Mouse (Mus musculus): ENCODE measurements around the gene Rbm4b. TPM values are rescaled to one million over a fixed set of nuclear protein-coding genes. Genes with fewer than 3 reads are reported as not detected.
"Not testable (repeated sequence)": the region's sequence is repeated elsewhere in the genome, so short reads cannot be mapped to it uniquely, and the experiment has no call there.

Gene Rbm4b
- total RNA-seq, 2 experiments from 2014 or later, result 18.1 to 22.3 TPM

GRCm38 (mm10) chr19:4802691-4803091 lies 46.4 kb downstream of the Rbm4b start:
- no peak for DNase-seq (ENCODE audit: low spot score in 2 of 2)

- DNase-seq (ENCODE audit: low spot score in 2 of 2), result no peak
Observed at GRCm38 (mm10) chr19:4803283-4803682, 47.0 kb downstream of the Rbm4b start.

- DNase-seq (ENCODE audit: low spot score in 2 of 2), result no peak
Observed at GRCm38 (mm10) chr19:4810309-4810708, 54.0 kb downstream of the Rbm4b start.

GRCm38 (mm10) chr19:4810746-4811062 lies 54.4 kb downstream of the Rbm4b start:
- DNase-seq (ENCODE audit: low spot score in 2 of 2), result no peak

GRCm38 (mm10) chr19:4811063-4811908 lies 55.0 kb downstream of the Rbm4b start, which contains the start of the genes Gm21992 and Rbm14:
Gm21992 (minus strand) TSS chr19:4811612.
Rbm14 (minus strand) TSS chr19:4811634.
- DNase-seq (ENCODE audit: low spot score in 2 of 2), result peak; percentile 97 to 98

GRCm38 (mm10) chr19:4811909-4812242 lies 55.6 kb downstream of the Rbm4b start:
- no peak for DNase-seq (ENCODE audit: low spot score in 2 of 2)

- not testable (repeated sequence) for DNase-seq (ENCODE audit: low spot score in 2 of 2)
Observed at GRCm38 (mm10) chr19:4812334-4812949, 56.1 kb downstream of the Rbm4b start.

GRCm38 (mm10) chr19:4813015-4813414 lies 56.7 kb downstream of the Rbm4b start:
- no peak for DNase-seq (ENCODE audit: low spot score in 2 of 2)

Other genes starting within 250 kb of the Rbm4b start
- gene Pcx, start 246.0 kb upstream of the Rbm4b start, total RNA-seq (2021), result 10 to 100 TPM; 68.0 to 79.3 TPM
- gene Lrfn4, start 140.8 kb upstream of the Rbm4b start, total RNA-seq (2021), result 10 to 100 TPM; 41.9 to 46.4 TPM
- 10 to 100 TPM; 27.3 to 27.7 TPM for gene Rce1, start 130.9 kb upstream of the Rbm4b start, total RNA-seq (2021)
- gene Gm960, start 57.8 kb upstream of the Rbm4b start, total RNA-seq (2021), result 1 to 10 TPM; 1.1 to 1.8 TPM
- gene Sptbn2, start 45.3 kb upstream of the Rbm4b start, total RNA-seq (2021), result 100 to 1,000 TPM; 505 to 509 TPM
- 100 to 1,000 TPM; 115 to 118 TPM for gene Rbm4, start 37.4 kb downstream of the Rbm4b start, total RNA-seq (2021)
- 10 to 100 TPM; 28.4 to 39.1 TPM for gene Gm21992, start 55.1 kb downstream of the Rbm4b start, total RNA-seq (2021)
- 10 to 100 TPM; 37.6 to 60.4 TPM for gene Rbm14, start 55.1 kb downstream of the Rbm4b start, total RNA-seq (2021)
- gene Ccs, start 82.8 kb downstream of the Rbm4b start, total RNA-seq (2021), result 10 to 100 TPM; 28.9 to 33.8 TPM
- 1 to 10 TPM; 2.2 to 2.7 TPM for gene Ccdc87, start 82.9 kb downstream of the Rbm4b start, total RNA-seq (2021)
- 100 to 1,000 TPM in 1 of 2 experiments, 10 to 100 TPM in 1; 93.1 to 102 TPM for gene Ctsf, start 98.6 kb downstream of the Rbm4b start, total RNA-seq (2021)
- gene Actn3, start 121.4 kb downstream of the Rbm4b start, total RNA-seq (2021), result 1 to 10 TPM; 1.2 to 1.4 TPM
- 10 to 100 TPM; 21.4 to 25.2 TPM for gene Zdhhc24, start 122.2 kb downstream of the Rbm4b start, total RNA-seq (2021)
- gene Bbs1, start 150.1 kb downstream of the Rbm4b start, total RNA-seq (2021), result 10 to 100 TPM; 34.8 to 44.6 TPM
- gene Dpp3, start 171.8 kb downstream of the Rbm4b start, total RNA-seq (2021), result 10 to 100 TPM; 35.3 to 43.1 TPM
- gene Peli3, start 186.6 kb downstream of the Rbm4b start, total RNA-seq (2021), result 10 to 100 TPM; 25.3 to 27.0 TPM
- 10 to 100 TPM; 58.2 to 61.8 TPM for gene Mrpl11, start 205.7 kb downstream of the Rbm4b start, total RNA-seq (2021)
- gene Npas4, start 233.8 kb downstream of the Rbm4b start, total RNA-seq (2021), result 10 to 100 TPM; 19.1 to 26.0 TPM

All from left cerebral cortex, adult 18-20 months (tissue).